Mouse (Mus musculus) myocyte (in vitro differentiated cells): Measurements from ENCODE around the gene Cyp27b1.

Experiments
- CEBPB ChIP-seq: IDR thresholded peaks from 2 replicates; pipeline ENCODE4 v1.6.1; 2011; ENCODE audit warnings: mild to moderate bottlenecking, moderate library complexity; ENCODE audit not compliant: poor library complexity, insufficient read depth, severe bottlenecking
- POLR2A ChIP-seq: IDR thresholded peaks from one replicate; pipeline ENCODE4 v1.6.1; 2011; ENCODE audit warnings: low read depth, mild to moderate bottlenecking, control low read depth, moderate library complexity; ENCODE audit not compliant: insufficient read length
- POLR2AphosphoS2 ChIP-seq: IDR thresholded peaks from one replicate; pipeline ENCODE4 v1.6.1; 2011; ENCODE audit warnings: low read depth, control low read depth; ENCODE audit not compliant: insufficient read length
- SRF ChIP-seq: IDR thresholded peaks from one replicate; pipeline ENCODE4 v1.6.1; 2011; ENCODE audit warnings: low read depth; ENCODE audit not compliant: control insufficient read depth, insufficient read length

GRCm38 (mm10) chr10:127058708-127059107, 10.7 kb downstream of the Cyp27b1 start:
- TF ChIP-seq POLR2A (no peak), SRF (no peak), POLR2AphosphoS2 (no peak), CEBPB (no peak)
